Comparison of ENCODE assay signal across 28 mouse cellular contexts in genomic region chr11:5251112-5251511, GRCm38 (mm10). TPM values are rescaled to one million over a fixed set of nuclear protein-coding genes. Genes with fewer than 3 reads are reported as not detected.
A peak's percentile ranks its signal among the peaks of the same experiment; 100 is the strongest.
DNase-seq lines count a peak whose midpoint lies in the region; ATAC-seq lines count a peak whose summit lies in the region.
"Had no signal": no experiment of that assay in that cellular context is flagged by ENCODE, and none has a peak within 500 bp of the region (broad histone marks: within the 10 kb centered on the region; RNA-seq: fewer than 3 reads in every experiment).

No protein-coding gene starts in this region.

- peaks cover 36% of the 10 kb centered on the region for H3K4me1 ChIP-seq in heart, embryonic 16.5 days (ENCODE audit: control insufficient read depth, insufficient read depth, low read length)
- peaks cover 48% of the 10 kb centered on the region for H3K4me1 ChIP-seq in heart, embryonic 10.5 days
- peaks cover 58% of the 10 kb centered on the region for H3K4me1 ChIP-seq in embryonic facial prominence, embryonic 15.5 days
- H3K4me1 ChIP-seq in forebrain, embryonic 12.5 days, result peaks cover 18% of the 10 kb centered on the region

- no peak for DNase-seq in heart, embryonic 10.5 days (ENCODE audit: low spot score)
- peak; percentile 43 for DNase-seq in thymus, postnatal 14 days
- no peak for DNase-seq in thymus, adult 18-20 months
- DNase-seq in thymus, postnatal 4 days, result peak; percentile 50
- DNase-seq in embryo, embryonic 11 days, result no peak
- DNase-seq: adrenal gland, postnatal 25 days; cerebellum, adult 11-12 months; cerebellum, adult 9-11 months; gastrocnemius, postnatal 14 days; heart, postnatal 36 days; kidney, postnatal 4 days; right cerebral cortex, adult 18-20 months; right cerebral cortex, postnatal 4 days had no signal

- ATAC-seq in heart, embryonic 16.5 days (replicated peaks; ENCODE audit: extremely low read depth, insufficient read depth, low FRiP score), result no peak
- no peak for ATAC-seq in embryonic facial prominence, embryonic 15.5 days (ENCODE audit: insufficient number of reproducible peaks, low FRiP score, low TSS enrichment, low read depth)
- ATAC-seq in forebrain, embryonic 12.5 days (ENCODE audit: low FRiP score), result no peak
- ATAC-seq: CD4-positive, CD25-positive, alpha-beta regulatory T cell, adult 4 months; forebrain, embryonic 16.5 days; hindbrain, postnatal 0 days; intestine, postnatal 0 days; midbrain, embryonic 16.5 days had no signal

- H3K36me3 ChIP-seq in heart, embryonic 16.5 days (ENCODE audit: control insufficient read depth, insufficient read depth), result no peaks in the 10 kb centered on the region
- no peaks in the 10 kb centered on the region for H3K36me3 ChIP-seq in heart, embryonic 10.5 days
- no peaks in the 10 kb centered on the region for H3K36me3 ChIP-seq in embryonic facial prominence, embryonic 15.5 days
- no peaks in the 10 kb centered on the region for H3K36me3 ChIP-seq in forebrain, embryonic 12.5 days (replicated peaks)
- H3K36me3 ChIP-seq: forebrain, embryonic 10.5 days; heart, embryonic 15.5 days; hindbrain, embryonic 12.5 days; lung, embryonic 15.5 days; neural tube, embryonic 12.5 days had no signal

- no peaks in the 10 kb centered on the region for H3K27me3 ChIP-seq in heart, embryonic 16.5 days (ENCODE audit: control insufficient read depth, insufficient read depth, low read length)
- no peaks in the 10 kb centered on the region for H3K27me3 ChIP-seq in heart, embryonic 10.5 days (ENCODE audit: insufficient read depth, poor library complexity, severe bottlenecking)
- H3K27me3 ChIP-seq in embryonic facial prominence, embryonic 15.5 days, result no peaks in the 10 kb centered on the region
- no peaks in the 10 kb centered on the region for H3K27me3 ChIP-seq in forebrain, embryonic 12.5 days
- H3K27me3 ChIP-seq: heart, embryonic 15.5 days; hindbrain, embryonic 12.5 days; lung, embryonic 15.5 days; neural tube, embryonic 12.5 days had no signal

- no peak overlapping the region for H3K9ac ChIP-seq in heart, embryonic 16.5 days (ENCODE audit: low read length)
- H3K9ac ChIP-seq in embryonic facial prominence, embryonic 15.5 days, result no peak overlapping the region
- H3K9ac ChIP-seq in forebrain, embryonic 12.5 days, result no peak overlapping the region
- H3K9ac ChIP-seq: heart, embryonic 15.5 days; hindbrain, embryonic 12.5 days; lung, embryonic 15.5 days; neural tube, embryonic 12.5 days had no signal

- no peak overlapping the region for H3K4me3 ChIP-seq in heart, embryonic 16.5 days (ENCODE audit: low read length)
- no peak overlapping the region for H3K4me3 ChIP-seq in heart, embryonic 10.5 days
- H3K4me3 ChIP-seq in embryonic facial prominence, embryonic 15.5 days (replicated peaks), result no peak overlapping the region
- H3K4me3 ChIP-seq in forebrain, embryonic 12.5 days (replicated peaks), result no peak overlapping the region
- H3K4me3 ChIP-seq: forebrain, embryonic 10.5 days; heart, embryonic 15.5 days; hindbrain, embryonic 12.5 days; lung, embryonic 15.5 days; neural tube, embryonic 12.5 days had no signal

- 0 out of 2 replicates have a peak overlapping the region, but pooled peaks have one; percentile 12 for H3K27ac ChIP-seq in heart, embryonic 16.5 days (ENCODE audit: low read length)
- H3K27ac ChIP-seq in heart, embryonic 10.5 days, result no peak overlapping the region
- peak overlapping the region; percentile 71 for H3K27ac ChIP-seq in embryonic facial prominence, embryonic 15.5 days (replicated peaks)
- H3K27ac ChIP-seq in forebrain, embryonic 12.5 days, result no peak overlapping the region
- H3K27ac ChIP-seq: forebrain, embryonic 10.5 days; heart, embryonic 15.5 days; hindbrain, embryonic 12.5 days; hindbrain, postnatal 0 days; lung, embryonic 15.5 days; neural tube, embryonic 12.5 days had no signal

- WGBS in heart, embryonic 16.5 days, result 74% methylated on average over 6 of the region's 6 CpGs
- 76% methylated on average over 6 of the region's 6 CpGs for WGBS in heart, embryonic 10.5 days
- 22% methylated on average over 6 of the region's 6 CpGs for WGBS in embryonic facial prominence, embryonic 15.5 days
- WGBS in forebrain, embryonic 12.5 days, result 80% methylated on average over 6 of the region's 6 CpGs

- H3K9me3 ChIP-seq in heart, embryonic 16.5 days (replicated peaks; ENCODE audit: control insufficient read depth, low read length), result no peaks in the 10 kb centered on the region
- H3K9me3 ChIP-seq in heart, embryonic 10.5 days, result no peaks in the 10 kb centered on the region
- H3K9me3 ChIP-seq in embryonic facial prominence, embryonic 15.5 days (replicated peaks), result no peaks in the 10 kb centered on the region
- H3K9me3 ChIP-seq in forebrain, embryonic 12.5 days, result no peaks in the 10 kb centered on the region
- H3K9me3 ChIP-seq: forebrain, embryonic 10.5 days; heart, embryonic 15.5 days; hindbrain, embryonic 12.5 days; lung, embryonic 15.5 days; neural tube, embryonic 12.5 days had no signal

- no peak overlapping the region for H3K4me2 ChIP-seq in heart, embryonic 16.5 days (ENCODE audit: low read depth, low read length)
- H3K4me2 ChIP-seq in embryonic facial prominence, embryonic 15.5 days (replicated peaks), result no peak overlapping the region
- H3K4me2 ChIP-seq in forebrain, embryonic 12.5 days, result no peak overlapping the region
- H3K4me2 ChIP-seq: heart, embryonic 15.5 days; hindbrain, embryonic 12.5 days; liver, embryonic 11.5 days; lung, embryonic 15.5 days; midbrain, embryonic 11.5 days; neural tube, embryonic 12.5 days had no signal

RNA-seq across cellular contexts. Expression of gene Kremen1, which starts 10.2 kb away (rescaled TPM):
- polyA plus RNA-seq in heart, embryonic 16.5 days (2015; fragmentation: Nextera tagmentation; extraction: Ambion mirVana), result 28.1 and 34.0 TPM in 2 replicates
- polyA plus RNA-seq in heart, embryonic 10.5 days (2016; fragmentation: Nextera tagmentation; extraction: Ambion mirVana), result 18.3 and 34.4 TPM in 2 replicates
- 39.5 and 40.5 TPM in 2 replicates for polyA plus RNA-seq in embryonic facial prominence, embryonic 15.5 days (2015; fragmentation: Nextera tagmentation; extraction: Ambion mirVana)
- 11.9 and 12.0 TPM in 2 replicates for polyA plus RNA-seq in forebrain, embryonic 12.5 days (2016; fragmentation: Nextera tagmentation; extraction: Ambion mirVana)

Comparison
In these comparisons a context has a peak if more than half of its experiments do, and no peak if none do; other contexts are left out.
1. H3K27ac ChIP-seq: peak in heart, embryonic 16.5 days (single experiment) and embryonic facial prominence, embryonic 15.5 days (single experiment); none in heart, embryonic 10.5 days (single experiment) and forebrain, embryonic 12.5 days (single experiment).
2. DNase-seq: peak in thymus, postnatal 14 days (single experiment) and thymus, postnatal 4 days (single experiment); none in heart, embryonic 10.5 days (single experiment), thymus, adult 18-20 months (0 of 2) and embryo, embryonic 11 days (single experiment).